Mouse (Mus musculus) gastrocnemius, postnatal 14 days (tissue): Measurements from ENCODE around the gene Gm45233. TPM values are rescaled to one million over a fixed set of nuclear protein-coding genes. Genes with fewer than 3 reads are reported as not detected.
A peak's percentile ranks its signal among the peaks of the same experiment; 100 is the strongest.
"Not testable (repeated sequence)": the region's sequence is repeated elsewhere in the genome, so short reads cannot be mapped to it uniquely, and the experiment has no call there.

Experiments used
- DNase-seq: peaks from one replicate; pipeline ENCODE4 v3.0.0; 2021; ENCODE audit warnings: mixed read lengths
- intact Hi-C: fragments of 180-260 bp; cut with DNase I; formaldehyde crosslinking; loops from one replicate; pipeline ENCODE4 v1.15.1; 2025; ENCODE audit warnings: low total_unique reads
- long read RNA-seq, 2 experiments: library from polyadenylated mRNA; stranded (forward); transcript quantifications; one replicate each; pipeline ENCODE4 v2.0.0; 2021
- total RNA-seq, 2 experiments: library from RNA; stranded (reverse); gene quantifications; 2 replicates each; pipeline ENCODE4 v1.2.3; 2021

The Gm45233 gene
- under 1 TPM in 1 of 2 experiments, not detected in 1; 0.80 TPM for total RNA-seq
- long read RNA-seq, experiment 1, partial matches to known transcripts, result 0 of 13 reads
- long read RNA-seq, experiment 1, other reads (novel, unspliced or antisense), result 13 of 13 reads
- long read RNA-seq, experiment 2, result 0 reads

- intact Hi-C loops, result no loop called here
- peak; percentile 94 for DNase-seq
Measured at GRCm38 (mm10) chr7:43443917-43444293, at the start of gene Gm45233, which contains the start of gene Etfb. Gene Gm45233 (plus strand): TSS chr7:43444128. Gene Etfb (plus strand): TSS chr7:43444083.

- DNase-seq, result no peak
- intact Hi-C loops, result no loop called here
Measured at GRCm38 (mm10) chr7:43399501-43399900, 44.4 kb upstream of the Gm45233 start.

GRCm38 (mm10) chr7:43402718-43403117 lies 41.2 kb upstream of the Gm45233 start:
- no peak for DNase-seq
- intact Hi-C loops, result no loop called here

GRCm38 (mm10) chr7:43407573-43407972 lies 36.4 kb upstream of the Gm45233 start:
- intact Hi-C loops, result no loop called here
- DNase-seq, result no peak

GRCm38 (mm10) chr7:43408131-43408553 lies 35.8 kb upstream of the Gm45233 start, which contains the start of gene Siglecg:
Gene Siglecg (plus strand): TSS chr7:43408204.
- DNase-seq, result no peak
- intact Hi-C loops, result no loop called here

GRCm38 (mm10) chr7:43409084-43409483 lies 34.8 kb upstream of the Gm45233 start:
- intact Hi-C loops, result no loop called here
- DNase-seq, result no peak

- DNase-seq, intact Hi-C loops: not testable (repeated sequence)
Measured at GRCm38 (mm10) chr7:43411724-43412123, 32.2 kb upstream of the Gm45233 start.

GRCm38 (mm10) chr7:43417298-43417697 lies 26.6 kb upstream of the Gm45233 start:
- intact Hi-C loops, result no loop called here
- no peak for DNase-seq

- intact Hi-C loops, result no loop called here
- DNase-seq, result peak; percentile 83
Measured at GRCm38 (mm10) chr7:43422995-43423617, 20.8 kb upstream of the Gm45233 start.

GRCm38 (mm10) chr7:43423991-43424625 lies 19.8 kb upstream of the Gm45233 start:
- intact Hi-C loops, result no loop called here
- no peak for DNase-seq

- no peak for DNase-seq
- intact Hi-C loops, result loop anchor here (5.0 kb wide), 1 partner anchor 35 kb away; the partner anchor contains the start of gene Vsig10l
Measured at GRCm38 (mm10) chr7:43427406-43427805, 16.5 kb upstream of the Gm45233 start, which contains the start of gene Lim2. Gene Lim2 (plus strand): TSS chr7:43427670.

GRCm38 (mm10) chr7:43429500-43429899 lies 14.4 kb upstream of the Gm45233 start:
- DNase-seq, result no peak
- intact Hi-C loops, result loop anchor here (5.0 kb wide), 1 partner anchor 33 kb away; the partner anchor contains the start of gene Vsig10l

GRCm38 (mm10) chr7:43432891-43433290 lies 11.0 kb upstream of the Gm45233 start:
- intact Hi-C loops, result no loop called here
- DNase-seq, result no peak

- intact Hi-C loops, result no loop called here
- DNase-seq, result no peak
Measured at GRCm38 (mm10) chr7:43434676-43435075, 9.3 kb upstream of the Gm45233 start.

GRCm38 (mm10) chr7:43436341-43437255 lies 7.3 kb upstream of the Gm45233 start, which contains the start of gene Nkg7:
Gene Nkg7 (plus strand): TSS chr7:43437073.
- intact Hi-C loops, result no loop called here

GRCm38 (mm10) chr7:43438611-43439010 lies 5.3 kb upstream of the Gm45233 start:
- intact Hi-C loops, result no loop called here
- DNase-seq, result no peak

More at GRCm38 (mm10) chr7:43436341-43437255, 7.3 kb upstream of the Gm45233 start, which contains the start of gene Nkg7:
- DNase-seq, result no peak

- DNase-seq, result no peak
- intact Hi-C loops, result no loop called here
Measured at GRCm38 (mm10) chr7:43440482-43440881, 3.4 kb upstream of the Gm45233 start, which contains the start of gene Cldnd2. Gene Cldnd2 (plus strand): TSS chr7:43440782.

- intact Hi-C loops, result no loop called here
- DNase-seq, result no peak
Measured at GRCm38 (mm10) chr7:43441071-43441470, 2.9 kb upstream of the Gm45233 start.

GRCm38 (mm10) chr7:43442684-43443083 lies 1.2 kb upstream of the Gm45233 start:
- no peak for DNase-seq
- intact Hi-C loops, result no loop called here
